8 mouse cellular contexts compared by ENCODE assay signal in genomic region chr13:97825361-97825760, GRCm38 (mm10).
DNase-seq lines count a peak whose midpoint lies in the region; ATAC-seq and TF ChIP-seq lines count a peak whose summit lies in the region.

No protein-coding gene starts in this region.

- peaks cover 38% of the 10 kb centered on the region for H3K4me1 ChIP-seq in midbrain, embryonic 10.5 days
- H3K4me1 ChIP-seq in midbrain, postnatal 0 days (ENCODE audit: insufficient read depth, low read length): peaks cover 14% of the 10 kb centered on the region; the same call in 1 of the 2 replicates
- H3K4me1 ChIP-seq in intestine, postnatal 0 days (replicated peaks; ENCODE audit: control insufficient read depth, insufficient read depth, low read length): no peaks in the 10 kb centered on the region
- H3K4me1 ChIP-seq in neural tube, embryonic 14.5 days (ENCODE audit: control insufficient read depth, insufficient read depth, low read length): peaks cover 17% of the 10 kb centered on the region

- DNase-seq in adrenal gland, adult 2 months: peak; percentile 29
- DNase-seq in adrenal gland, postnatal 4 days (ENCODE audit: low spot score in 2 of 2): no peak
- no peak for DNase-seq in midbrain, embryonic 10.5 days (ENCODE audit: low spot score)
- no peak for DNase-seq in midbrain, postnatal 0 days (ENCODE audit: low spot score)
- DNase-seq in cerebellum, postnatal 25 days: no peak
- no peak for DNase-seq in heart, adult 18-20 months

- H3K4me2 ChIP-seq in midbrain, postnatal 0 days (ENCODE audit: low read depth, low read length, poor library complexity, severe bottlenecking): no peak overlapping the region
- H3K4me2 ChIP-seq in intestine, postnatal 0 days (replicated peaks; ENCODE audit: low read depth): 0 out of 2 replicates have a peak overlapping the region, but pooled peaks have one; percentile 37
- peak overlapping the region; percentile 55 for H3K4me2 ChIP-seq in neural tube, embryonic 14.5 days (ENCODE audit: low read depth, low read length)

- H3K27me3 ChIP-seq in midbrain, embryonic 10.5 days (ENCODE audit: low read depth, poor library complexity, severe bottlenecking): 0 out of 2 replicates have a peak, but pooled peaks cover 9% of the 10 kb centered on the region
- no peaks in the 10 kb centered on the region for H3K27me3 ChIP-seq in midbrain, postnatal 0 days (ENCODE audit: insufficient read depth, low read length)
- no peaks in the 10 kb centered on the region for H3K27me3 ChIP-seq in intestine, postnatal 0 days (replicated peaks; ENCODE audit: control insufficient read depth, insufficient read depth, low read length)
- H3K27me3 ChIP-seq in neural tube, embryonic 14.5 days (ENCODE audit: control insufficient read depth, insufficient read depth, low read length): no peaks in the 10 kb centered on the region

- H3K27ac ChIP-seq in midbrain, embryonic 10.5 days (replicated peaks): peak overlapping the region; percentile 64; the same call in 1 of the 2 replicates
- no peak overlapping the region for H3K27ac ChIP-seq in midbrain, postnatal 0 days (ENCODE audit: low read depth, low read length)
- H3K27ac ChIP-seq in intestine, postnatal 0 days (ENCODE audit: low read depth, low read length): no peak overlapping the region
- peak overlapping the region; percentile 83 for H3K27ac ChIP-seq in neural tube, embryonic 14.5 days (ENCODE audit: low read depth, low read length)

- H3K4me3 ChIP-seq in midbrain, embryonic 10.5 days: no peak overlapping the region
- no peak overlapping the region for H3K4me3 ChIP-seq in midbrain, postnatal 0 days (ENCODE audit: low read depth, low read length)
- no peak overlapping the region for H3K4me3 ChIP-seq in intestine, postnatal 0 days (ENCODE audit: low read depth, low read length)
- H3K4me3 ChIP-seq in neural tube, embryonic 14.5 days (ENCODE audit: low read depth, low read length): no peak overlapping the region

- WGBS in midbrain, embryonic 10.5 days: 51% methylated on average over 3 of the region's 3 CpGs
- 37% methylated on average over 3 of the region's 3 CpGs for WGBS in midbrain, postnatal 0 days
- 67% methylated on average over 3 of the region's 3 CpGs for WGBS in intestine, postnatal 0 days
- 13% methylated on average over 3 of the region's 3 CpGs for WGBS in neural tube, embryonic 14.5 days

- TF ChIP-seq CTCF in midbrain, postnatal 0 days (IDR thresholded peaks at IDR 0.05): no peak
- no peak for TF ChIP-seq CTCF in intestine, postnatal 0 days (IDR thresholded peaks at IDR 0.05; ENCODE audit: low read depth)

- no peak for ATAC-seq in midbrain, postnatal 0 days (ENCODE audit: low FRiP score)
- ATAC-seq in intestine, postnatal 0 days: no peak
- peak; percentile 50 for ATAC-seq in neural tube, embryonic 14.5 days (ENCODE audit: low read depth)

- no peaks in the 10 kb centered on the region for H3K36me3 ChIP-seq in midbrain, embryonic 10.5 days
- H3K36me3 ChIP-seq in midbrain, postnatal 0 days (ENCODE audit: insufficient read depth, low read length): no peaks in the 10 kb centered on the region
- no peaks in the 10 kb centered on the region for H3K36me3 ChIP-seq in intestine, postnatal 0 days (ENCODE audit: control insufficient read depth, insufficient read depth)
- H3K36me3 ChIP-seq in neural tube, embryonic 14.5 days (ENCODE audit: control insufficient read depth, insufficient read depth, low read length): no peaks in the 10 kb centered on the region

- no peaks in the 10 kb centered on the region for H3K9me3 ChIP-seq in midbrain, embryonic 10.5 days (replicated peaks)
- no peaks in the 10 kb centered on the region for H3K9me3 ChIP-seq in midbrain, postnatal 0 days (ENCODE audit: low read length)
- H3K9me3 ChIP-seq in intestine, postnatal 0 days (ENCODE audit: control insufficient read depth): no peaks in the 10 kb centered on the region
- H3K9me3 ChIP-seq in neural tube, embryonic 14.5 days (ENCODE audit: control insufficient read depth, low read length): no peaks in the 10 kb centered on the region

- H3K9ac ChIP-seq in midbrain, postnatal 0 days (replicated peaks; ENCODE audit: low read length, poor library complexity, severe bottlenecking): no peak overlapping the region
- H3K9ac ChIP-seq in intestine, postnatal 0 days (ENCODE audit: low read depth, low read length): no peak overlapping the region
- no peak overlapping the region for H3K9ac ChIP-seq in neural tube, embryonic 14.5 days (replicated peaks; ENCODE audit: low read depth, low read length)

Comparison
In these comparisons a context has a peak if more than half of its experiments do, and no peak if none do; other contexts are left out.
1. H3K27ac ChIP-seq: peak in midbrain, embryonic 10.5 days (single experiment) and neural tube, embryonic 14.5 days (single experiment); none in midbrain, postnatal 0 days (single experiment) and intestine, postnatal 0 days (single experiment).